Mouse (Mus musculus) kidney, adult 18-20 months (tissue): Measurements from ENCODE around the gene Gm6121.
"Not testable (repeated sequence)": the region's sequence is repeated elsewhere in the genome, so short reads cannot be mapped to it uniquely, and the experiment has no call there.

Source experiments
- DNase-seq: peaks from one replicate; pipeline ENCODE4 v3.0.0; 2021

Gm6121 gene

DNA sequence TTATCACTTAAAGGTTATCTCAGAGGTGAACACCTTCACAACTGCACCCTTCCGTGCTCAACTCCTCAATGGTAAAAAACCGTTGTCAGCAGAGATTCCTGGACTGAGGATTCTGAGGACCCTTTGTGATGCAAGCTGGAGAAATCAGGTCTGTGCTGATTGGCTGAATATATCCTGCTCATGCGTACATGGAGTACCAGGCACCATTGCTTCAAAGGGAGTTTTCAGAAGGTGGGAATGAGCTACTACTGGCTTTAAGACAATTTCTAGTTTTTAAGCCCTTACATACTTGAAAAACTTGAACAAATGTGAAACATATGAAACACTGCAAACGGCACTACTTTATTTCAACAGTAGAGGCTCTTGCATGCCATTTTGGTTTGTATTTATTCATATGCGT lies at the start of gene Gm6121:
Gene Gm6121, minus strand, starts transcription at position 101 of the 400 bp plus-strand sequence.
- not testable (repeated sequence) for DNase-seq
